Mouse (Mus musculus): Measurements from ENCODE around the gene Kdm2a. TPM values are rescaled to one million over a fixed set of nuclear protein-coding genes. Genes with fewer than 3 reads are reported as not detected.

Kdm2a gene
- polyA plus RNA-seq, 1 experiment from 2014 or later: 69.6 TPM

GRCm38 (mm10) chr19:4294381-4295097 lies 103.5 kb downstream of the Kdm2a start:
- Histone ChIP-seq H3K9ac (ENCODE audit: low read depth, low read length) (no peak overlapping the region), H3K27me3 (ENCODE audit: control insufficient read depth, insufficient read depth, low read length) (no peaks in the 10 kb centered on the region), H3K4me2 (replicated peaks; ENCODE audit: low read depth, low read length) (no peak overlapping the region), H3K9me3 (ENCODE audit: control insufficient read depth, low read length) (no peaks in the 10 kb centered on the region), H3K4me3 (ENCODE audit: low read length) (no peak overlapping the region), H3K27ac (ENCODE audit: low read depth, low read length) (peak overlapping the region; percentile 17; the same call in 1 of the 2 replicates), H3K4me1 (ENCODE audit: control insufficient read depth, insufficient read depth, low read length) (no peaks in the 10 kb centered on the region), H3K36me3 (ENCODE audit: control insufficient read depth, insufficient read depth, low read length) (peaks cover 37% of the 10 kb centered on the region)
- ATAC-seq (ENCODE audit: low FRiP score, low TSS enrichment): no peak
- 67% methylated on average over 14 of the region's 14 CpGs for WGBS

GRCm38 (mm10) chr19:4291161-4291560 lies 106.9 kb downstream of the Kdm2a start:
- no peak overlapping the region for H3K4me3 ChIP-seq (ENCODE audit: low read length)
- peaks cover 69% of the 10 kb centered on the region for H3K36me3 ChIP-seq (ENCODE audit: control insufficient read depth, insufficient read depth, low read length)
- WGBS: 92% methylated on average over 11 of the region's 11 CpGs
- no peak overlapping the region for H3K9ac ChIP-seq (ENCODE audit: low read depth, low read length)
- no peaks in the 10 kb centered on the region for H3K27me3 ChIP-seq (ENCODE audit: control insufficient read depth, insufficient read depth, low read length)
- H3K4me1 ChIP-seq (ENCODE audit: control insufficient read depth, insufficient read depth, low read length): no peaks in the 10 kb centered on the region
- H3K9me3 ChIP-seq (ENCODE audit: control insufficient read depth, low read length): no peaks in the 10 kb centered on the region
- no peak overlapping the region for H3K27ac ChIP-seq (ENCODE audit: low read depth, low read length)
- no peak for ATAC-seq (ENCODE audit: low FRiP score, low TSS enrichment)
- H3K4me2 ChIP-seq (replicated peaks; ENCODE audit: low read depth, low read length): no peak overlapping the region

DNA sequence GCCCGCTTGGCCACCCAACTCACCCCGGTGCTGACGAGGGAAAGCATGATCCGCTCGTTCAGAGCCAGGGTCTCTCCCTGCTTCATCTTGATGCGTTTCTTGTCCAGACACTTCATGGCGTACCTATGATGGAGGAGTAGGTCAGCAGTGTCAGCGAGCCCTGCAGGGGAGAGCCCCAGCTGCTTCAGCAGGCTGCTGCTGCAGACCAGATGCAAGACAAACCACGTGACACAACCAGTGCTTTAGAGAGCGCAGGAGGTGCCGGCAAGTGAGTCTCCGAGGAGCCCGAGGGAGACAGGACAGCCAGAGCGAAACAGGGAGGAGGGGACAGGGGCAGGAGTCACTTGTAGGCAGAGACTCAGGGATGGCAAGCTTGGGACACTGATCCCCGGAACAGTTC lies 107.3 kb downstream of the Kdm2a start:
- WGBS: 79% methylated on average over 15 of the region's 15 CpGs
- H3K9me3 ChIP-seq (ENCODE audit: control insufficient read depth, low read length): no peaks in the 10 kb centered on the region
- no peak overlapping the region for H3K27ac ChIP-seq (ENCODE audit: low read depth, low read length)
- no peak overlapping the region for H3K4me2 ChIP-seq (replicated peaks; ENCODE audit: low read depth, low read length)
- H3K9ac ChIP-seq (ENCODE audit: low read depth, low read length): no peak overlapping the region
- H3K36me3 ChIP-seq (ENCODE audit: control insufficient read depth, insufficient read depth, low read length): peaks cover 73% of the 10 kb centered on the region
- H3K4me1 ChIP-seq (ENCODE audit: control insufficient read depth, insufficient read depth, low read length): no peaks in the 10 kb centered on the region
- no peak overlapping the region for H3K4me3 ChIP-seq (ENCODE audit: low read length)
- ATAC-seq (ENCODE audit: low FRiP score, low TSS enrichment): no peak
- no peaks in the 10 kb centered on the region for H3K27me3 ChIP-seq (ENCODE audit: control insufficient read depth, insufficient read depth, low read length)

- 46% methylated on average over 7 of the region's 7 CpGs for WGBS
- peak overlapping the region; percentile 65 for H3K4me3 ChIP-seq (ENCODE audit: low read length)
- no peak overlapping the region for H3K27ac ChIP-seq (ENCODE audit: low read depth, low read length)
- peak overlapping the region; percentile 70; the same call in 1 of the 2 replicates for H3K9ac ChIP-seq (ENCODE audit: low read depth, low read length)
- 0 out of 2 replicates have a peak, but pooled peaks cover 4% of the 10 kb centered on the region for H3K4me1 ChIP-seq (ENCODE audit: control insufficient read depth, insufficient read depth, low read length)
- H3K27me3 ChIP-seq (ENCODE audit: control insufficient read depth, insufficient read depth, low read length): no peaks in the 10 kb centered on the region
- no peak for ATAC-seq (ENCODE audit: low FRiP score, low TSS enrichment)
- no peaks in the 10 kb centered on the region for H3K9me3 ChIP-seq (ENCODE audit: control insufficient read depth, low read length)
- H3K4me2 ChIP-seq (replicated peaks; ENCODE audit: low read depth, low read length): peak overlapping the region; percentile 77
- peaks cover 33% of the 10 kb centered on the region for H3K36me3 ChIP-seq (ENCODE audit: control insufficient read depth, insufficient read depth, low read length)
These were observed 114.4 kb downstream of the Kdm2a start for GRCm38 (mm10) chr19:4283653-4284052.

DNA sequence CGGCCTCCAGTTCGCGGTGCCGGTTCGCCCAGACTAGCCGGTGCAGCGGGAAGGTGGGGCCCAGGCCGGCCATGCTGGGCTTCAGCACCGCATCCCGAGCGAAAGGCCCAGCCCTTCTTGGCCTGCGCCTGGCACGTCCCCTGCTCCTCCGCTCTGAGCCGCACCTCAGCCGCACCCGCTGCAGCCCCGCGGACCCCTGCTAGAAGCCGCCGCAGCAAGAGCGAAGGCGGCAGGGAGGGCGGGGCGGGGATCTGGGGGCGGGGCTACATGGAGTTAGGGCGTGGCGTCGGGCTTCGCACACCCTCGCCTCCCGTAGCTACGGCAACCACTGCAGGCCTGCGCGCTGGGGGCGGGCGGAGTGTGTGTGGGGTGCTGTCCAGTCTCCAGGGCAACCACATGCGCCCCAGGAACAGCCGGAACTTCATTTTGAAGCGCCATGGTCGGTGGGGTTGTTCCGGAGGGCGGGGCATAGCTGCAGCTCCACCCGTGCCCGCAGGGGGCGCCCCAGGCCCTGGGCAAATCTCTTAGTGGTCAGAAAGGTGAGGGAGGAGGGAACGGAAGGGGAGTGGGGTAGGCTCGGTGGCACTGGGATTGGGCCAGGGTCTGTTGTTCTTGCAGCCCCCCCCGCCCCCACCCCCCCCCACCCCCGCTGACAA lies 115.1 kb downstream of the Kdm2a start, which contains the start of gene Ankrd13d:
Ankrd13d (minus strand) TSS at position 240 of the 656 bp plus-strand sequence.
- Histone ChIP-seq H3K9me3 (ENCODE audit: control insufficient read depth, low read length) (no peaks in the 10 kb centered on the region), H3K36me3 (ENCODE audit: control insufficient read depth, insufficient read depth, low read length) (peaks cover 28% of the 10 kb centered on the region), H3K27ac (ENCODE audit: low read depth, low read length) (no peak within 1 kb of the TSS), H3K4me1 (ENCODE audit: control insufficient read depth, insufficient read depth, low read length) (0 out of 2 replicates have a peak, but pooled peaks cover 4% of the 10 kb centered on the region), H3K27me3 (ENCODE audit: control insufficient read depth, insufficient read depth, low read length) (no peaks in the 10 kb centered on the region), H3K9ac (ENCODE audit: low read depth, low read length) (peak within 1 kb of the TSS; percentile 70), H3K4me3 (ENCODE audit: low read length) (peak within 1 kb of the TSS; percentile 65), H3K4me2 (replicated peaks; ENCODE audit: low read depth, low read length) (peak within 1 kb of the TSS; percentile 77)
- peak; percentile 95 for ATAC-seq (ENCODE audit: low FRiP score, low TSS enrichment)
- under 1% methylated on average over 50 of the region's 50 CpGs for WGBS

DNA sequence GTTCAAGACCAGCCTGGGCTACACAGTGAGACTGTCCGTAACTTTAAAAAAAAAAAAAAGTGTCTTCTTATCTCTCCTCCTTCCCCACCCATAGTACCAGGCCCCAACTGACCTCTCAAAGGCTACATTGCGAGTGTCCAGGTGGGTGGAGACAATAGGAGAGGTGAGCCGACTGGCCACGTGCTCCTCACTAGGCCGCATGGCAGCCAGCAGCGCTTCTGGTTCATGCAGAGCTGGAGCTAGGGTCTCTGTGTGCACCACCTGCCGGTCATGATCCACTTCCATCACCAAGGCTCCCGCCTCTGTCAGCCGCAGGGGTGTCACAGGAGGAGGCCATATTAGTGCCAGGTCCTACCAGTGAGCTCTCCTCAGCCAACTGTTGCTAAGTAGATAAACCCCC lies 117.7 kb downstream of the Kdm2a start:
- Histone ChIP-seq H3K4me3 (ENCODE audit: low read length) (no peak overlapping the region), H3K4me2 (replicated peaks; ENCODE audit: low read depth, low read length) (no peak overlapping the region), H3K4me1 (ENCODE audit: control insufficient read depth, insufficient read depth, low read length) (0 out of 2 replicates have a peak, but pooled peaks cover 4% of the 10 kb centered on the region), H3K27ac (ENCODE audit: low read depth, low read length) (no peak overlapping the region), H3K27me3 (ENCODE audit: control insufficient read depth, insufficient read depth, low read length) (no peaks in the 10 kb centered on the region), H3K9ac (ENCODE audit: low read depth, low read length) (no peak overlapping the region), H3K9me3 (ENCODE audit: control insufficient read depth, low read length) (no peaks in the 10 kb centered on the region; the same call in 1 of the 2 replicates), H3K36me3 (ENCODE audit: control insufficient read depth, insufficient read depth, low read length) (peaks cover 2% of the 10 kb centered on the region; the same call in 1 of the 2 replicates)
- ATAC-seq (ENCODE audit: low FRiP score, low TSS enrichment): no peak
- WGBS: 97% methylated on average over 9 of the region's 9 CpGs

GRCm38 (mm10) chr19:4279487-4279886 lies 118.6 kb downstream of the Kdm2a start:
- Histone ChIP-seq H3K27ac (ENCODE audit: low read depth, low read length) (no peak overlapping the region), H3K4me2 (replicated peaks; ENCODE audit: low read depth, low read length) (no peak overlapping the region), H3K9ac (ENCODE audit: low read depth, low read length) (no peak overlapping the region), H3K36me3 (ENCODE audit: control insufficient read depth, insufficient read depth, low read length) (no peaks in the 10 kb centered on the region), H3K4me3 (ENCODE audit: low read length) (no peak overlapping the region), H3K4me1 (ENCODE audit: control insufficient read depth, insufficient read depth, low read length) (0 out of 2 replicates have a peak, but pooled peaks cover 4% of the 10 kb centered on the region), H3K27me3 (ENCODE audit: control insufficient read depth, insufficient read depth, low read length) (no peaks in the 10 kb centered on the region), H3K9me3 (ENCODE audit: control insufficient read depth, low read length) (no peaks in the 10 kb centered on the region; the same call in 1 of the 2 replicates)
- WGBS: 97% methylated on average over 1 of the region's 1 CpGs
- ATAC-seq (ENCODE audit: low FRiP score, low TSS enrichment): no peak

- no peaks in the 10 kb centered on the region for H3K4me1 ChIP-seq (ENCODE audit: control insufficient read depth, insufficient read depth, low read length)
- H3K36me3 ChIP-seq (ENCODE audit: control insufficient read depth, insufficient read depth, low read length): no peaks in the 10 kb centered on the region; the same call in 1 of the 2 replicates
- 95% methylated on average over 11 of the region's 11 CpGs for WGBS
- no peak overlapping the region for H3K4me2 ChIP-seq (replicated peaks; ENCODE audit: low read depth, low read length)
- H3K27me3 ChIP-seq (ENCODE audit: control insufficient read depth, insufficient read depth, low read length): peaks cover 5% of the 10 kb centered on the region; the same call in 1 of the 2 replicates
- no peak for ATAC-seq (ENCODE audit: low FRiP score, low TSS enrichment)
- no peak overlapping the region for H3K9ac ChIP-seq (ENCODE audit: low read depth, low read length)
- no peak overlapping the region for H3K4me3 ChIP-seq (ENCODE audit: low read length)
- H3K27ac ChIP-seq (ENCODE audit: low read depth, low read length): no peak overlapping the region
- H3K9me3 ChIP-seq (ENCODE audit: control insufficient read depth, low read length): no peaks in the 10 kb centered on the region
These were observed 127.1 kb downstream of the Kdm2a start for GRCm38 (mm10) chr19:4270972-4271371.

DNA sequence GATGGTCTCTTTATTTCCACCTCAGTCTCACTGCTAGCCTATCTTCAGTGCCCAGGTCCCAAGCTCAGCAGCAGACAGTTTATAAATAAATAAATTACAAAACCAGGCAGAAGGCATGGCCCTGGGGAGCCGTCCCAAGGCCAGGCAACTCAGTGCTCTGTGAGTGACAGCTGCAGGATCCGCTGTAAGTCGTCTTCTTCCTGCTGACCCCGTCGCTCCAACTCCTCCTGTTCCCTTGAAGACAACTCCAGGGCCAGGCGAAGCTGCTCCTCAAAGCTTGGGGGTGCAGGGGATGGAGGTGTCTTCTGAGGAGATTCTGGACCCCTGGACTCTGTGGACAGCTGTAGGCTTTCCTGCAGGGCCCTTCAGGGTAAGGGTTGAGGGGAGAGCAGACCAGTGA lies 127.9 kb downstream of the Kdm2a start:
- ATAC-seq (ENCODE audit: low FRiP score, low TSS enrichment): no peak
- no peak overlapping the region for H3K27ac ChIP-seq (ENCODE audit: low read depth, low read length)
- H3K36me3 ChIP-seq (ENCODE audit: control insufficient read depth, insufficient read depth, low read length): no peaks in the 10 kb centered on the region; the same call in 1 of the 2 replicates
- H3K4me2 ChIP-seq (replicated peaks; ENCODE audit: low read depth, low read length): no peak overlapping the region
- WGBS: 63% methylated on average over 6 of the region's 6 CpGs
- H3K4me3 ChIP-seq (ENCODE audit: low read length): no peak overlapping the region
- H3K4me1 ChIP-seq (ENCODE audit: control insufficient read depth, insufficient read depth, low read length): no peaks in the 10 kb centered on the region
- no peak overlapping the region for H3K9ac ChIP-seq (ENCODE audit: low read depth, low read length)
- peaks cover 5% of the 10 kb centered on the region; the same call in 1 of the 2 replicates for H3K27me3 ChIP-seq (ENCODE audit: control insufficient read depth, insufficient read depth, low read length)
- H3K9me3 ChIP-seq (ENCODE audit: control insufficient read depth, low read length): no peaks in the 10 kb centered on the region
